Mouse (Mus musculus) gastrocnemius, adult 2 months (tissue): ENCODE data around the gene Krtap5-1. TPM values are rescaled to one million over a fixed set of nuclear protein-coding genes. Genes with fewer than 3 reads are reported as not detected.
"Not testable (repeated sequence)": the region's sequence is repeated elsewhere in the genome, so short reads cannot be mapped to it uniquely, and the experiment has no call there.

ENCODE experiments used
- DNase-seq: peaks from one replicate; pipeline ENCODE4 v3.0.0; 2022
- H3K27ac ChIP-seq: fragments of 200-600 bp; 2 replicates; pipeline ENCODE4 v1.8.1; 2022; ENCODE audit warnings: mild to moderate bottlenecking
- H3K4me3 ChIP-seq: fragments of 200-600 bp; 2 replicates; pipeline ENCODE4 v1.8.1; 2022; ENCODE audit warnings: mild to moderate bottlenecking, moderate library complexity
- CTCF ChIP-seq: fragments of 200-600 bp; IDR thresholded peaks from 2 replicates; pipeline ENCODE4 v1.8.1; 2022; ENCODE audit warnings: antibody characterized with exemption, mild to moderate bottlenecking, moderate library complexity
- intact Hi-C: fragments of 180-260 bp; cut with DNase I; formaldehyde crosslinking; loops from one replicate; pipeline ENCODE4 v1.15.1; 2025
- long read RNA-seq, 2 experiments: library from polyadenylated mRNA; stranded (forward); transcript quantifications; one replicate each; pipeline ENCODE4 v2.0.0; 2021
- total RNA-seq, 2 experiments: library from RNA; stranded (reverse); gene quantifications; 2 replicates each; pipeline ENCODE4 v1.2.3; 2021

Gene Krtap5-1
- not detected for total RNA-seq
- long read RNA-seq, experiment 1: 0 reads
- long read RNA-seq, experiment 2: 0 reads

GRCm38 (mm10) chr7:142297018-142297417 is at the start of gene Krtap5-1:
TSS of gene Krtap5-1 (minus strand) at chr7:142297118.
- intact Hi-C loops, H3K4me3 ChIP-seq, H3K27ac ChIP-seq, DNase-seq: not testable (repeated sequence)

- TF ChIP-seq CTCF: no peak
- DNase-seq: no peak
- Histone ChIP-seq H3K4me3 (no peak overlapping the region), H3K27ac (no peak overlapping the region)
- intact Hi-C loops: no loop called here
Measured at GRCm38 (mm10) chr7:142342247-142342640, 45.3 kb upstream of the Krtap5-1 start.

- H3K27ac ChIP-seq: no peak overlapping the region
- no peak overlapping the region for H3K4me3 ChIP-seq
- DNase-seq: no peak
- TF ChIP-seq CTCF: no peak
- intact Hi-C loops: no loop called here
Measured at GRCm38 (mm10) chr7:142341564-142342246, 44.8 kb upstream of the Krtap5-1 start.

DNA sequence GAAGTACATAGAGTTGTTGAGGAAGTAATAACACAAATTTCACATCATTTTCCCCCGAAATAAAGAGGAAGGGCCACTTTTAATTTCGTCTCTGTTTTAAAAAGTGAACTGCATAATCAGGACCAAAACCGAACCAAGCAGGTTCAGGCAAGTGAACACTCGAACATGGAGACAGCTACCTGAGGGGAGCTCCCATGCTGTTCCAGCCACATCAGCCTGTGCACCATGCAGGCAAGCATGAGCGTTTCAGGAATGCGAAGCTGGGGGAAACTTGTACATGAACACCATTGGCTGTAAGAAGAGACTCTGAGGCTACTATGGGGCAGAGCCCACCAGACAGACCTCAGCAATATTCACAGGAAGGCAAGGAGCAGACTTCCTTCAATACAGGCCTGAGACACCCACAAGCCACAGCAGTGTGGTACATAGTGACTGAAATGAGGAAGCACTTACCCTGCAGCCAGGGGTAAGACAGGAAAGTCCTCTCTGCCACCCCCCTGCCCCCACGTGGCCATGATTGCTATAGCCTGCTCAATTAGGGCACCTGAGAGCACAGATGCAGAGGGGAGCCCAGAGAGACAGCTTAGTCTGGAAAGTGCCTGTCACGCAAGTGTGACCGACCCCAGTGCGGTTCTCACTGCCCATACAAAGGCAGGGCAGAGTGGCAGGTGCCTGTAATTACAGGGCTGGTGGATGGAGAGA is 43.5 kb upstream of the Krtap5-1 start:
- no peak overlapping the region for H3K27ac ChIP-seq
- intact Hi-C loops: no loop called here
- no peak for DNase-seq
- no peak overlapping the region for H3K4me3 ChIP-seq
- no peak for TF ChIP-seq CTCF

DNA sequence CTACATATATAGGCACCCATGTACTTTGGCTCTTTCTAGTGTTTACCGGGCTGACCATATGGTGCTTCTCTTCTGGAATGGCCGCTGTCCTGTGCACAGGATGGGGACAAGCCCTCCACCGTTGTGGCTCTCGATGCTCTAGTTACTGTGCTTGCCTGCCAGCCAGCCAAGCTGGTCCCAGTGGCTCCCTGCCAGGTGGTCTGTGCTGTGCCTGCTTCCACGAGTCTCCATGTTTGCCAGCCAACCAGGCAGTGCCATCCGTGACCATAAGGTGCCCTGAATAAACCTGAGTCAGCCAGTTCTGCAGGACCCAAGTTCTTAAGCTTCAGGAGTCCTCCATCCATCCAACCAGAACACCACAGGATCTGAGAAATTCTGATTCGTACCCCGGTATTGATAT is 38.2 kb upstream of the Krtap5-1 start:
- TF ChIP-seq CTCF: no peak
- DNase-seq: no peak
- intact Hi-C loops: loop anchor here (2.0 kb wide), 1 partner anchor 162 kb away; no protein-coding TSS in a partner anchor
- Histone ChIP-seq H3K27ac (no peak overlapping the region), H3K4me3 (no peak overlapping the region)

DNA sequence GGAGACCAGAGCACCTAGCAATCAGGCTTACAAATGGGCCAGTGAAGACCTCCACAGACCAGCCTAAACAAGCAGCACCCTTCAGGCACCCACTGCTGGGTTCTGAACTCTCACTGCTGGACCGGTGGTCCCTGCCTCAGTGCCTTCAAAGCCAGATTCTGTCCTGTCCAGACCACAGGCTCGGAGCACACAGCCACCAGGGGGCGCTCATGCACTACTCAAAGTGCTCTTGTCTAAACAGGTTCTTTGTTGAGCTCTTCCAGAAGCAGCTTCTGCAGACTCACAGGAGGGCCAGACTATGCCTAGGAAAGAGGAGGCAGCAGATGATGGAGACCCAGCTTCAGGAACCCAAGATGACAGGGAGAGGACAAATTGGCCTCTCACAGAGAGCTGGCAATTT is 37.3 kb upstream of the Krtap5-1 start:
- DNase-seq: peak; percentile 90
- TF ChIP-seq CTCF: peak; percentile 98
- no peak overlapping the region for H3K4me3 ChIP-seq
- intact Hi-C loops: loop anchor here (1.0 to 5.0 kb wide), 3 partner anchors 102 to 248 kb away; no protein-coding TSS in a partner anchor
- H3K27ac ChIP-seq: no peak overlapping the region

DNA sequence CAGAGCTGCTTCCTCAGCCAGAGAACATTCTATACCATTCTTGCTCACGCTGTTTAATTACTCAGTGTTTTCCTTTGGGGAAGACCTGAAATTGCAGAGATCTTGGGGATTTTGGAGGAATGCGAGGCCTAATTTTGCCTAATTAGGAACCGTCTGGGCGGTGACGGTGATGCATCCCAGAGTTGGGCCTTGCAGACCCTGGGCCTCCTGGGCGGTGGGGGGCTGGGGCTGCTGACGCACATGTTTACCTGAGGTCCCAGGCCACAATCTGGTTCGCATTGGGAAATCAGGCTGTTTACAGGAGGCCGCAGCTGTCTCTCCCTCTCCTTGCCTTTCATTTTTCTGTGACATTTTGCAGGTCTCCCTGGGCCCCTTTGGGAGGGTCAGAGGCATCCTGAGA is 35.8 kb upstream of the Krtap5-1 start:
- not testable (repeated sequence) for H3K27ac ChIP-seq, DNase-seq, H3K4me3 ChIP-seq
- intact Hi-C loops: loop anchor here (5.0 kb wide), 1 partner anchor 250 kb away; no protein-coding TSS in a partner anchor

GRCm38 (mm10) chr7:142331281-142331680 is 34.4 kb upstream of the Krtap5-1 start:
- intact Hi-C loops: loop anchor here (5.0 kb wide), 1 partner anchor 251 kb away; no protein-coding TSS in a partner anchor
- H3K27ac ChIP-seq: no peak overlapping the region
- TF ChIP-seq CTCF: no peak
- DNase-seq: no peak
- no peak overlapping the region for H3K4me3 ChIP-seq

DNA sequence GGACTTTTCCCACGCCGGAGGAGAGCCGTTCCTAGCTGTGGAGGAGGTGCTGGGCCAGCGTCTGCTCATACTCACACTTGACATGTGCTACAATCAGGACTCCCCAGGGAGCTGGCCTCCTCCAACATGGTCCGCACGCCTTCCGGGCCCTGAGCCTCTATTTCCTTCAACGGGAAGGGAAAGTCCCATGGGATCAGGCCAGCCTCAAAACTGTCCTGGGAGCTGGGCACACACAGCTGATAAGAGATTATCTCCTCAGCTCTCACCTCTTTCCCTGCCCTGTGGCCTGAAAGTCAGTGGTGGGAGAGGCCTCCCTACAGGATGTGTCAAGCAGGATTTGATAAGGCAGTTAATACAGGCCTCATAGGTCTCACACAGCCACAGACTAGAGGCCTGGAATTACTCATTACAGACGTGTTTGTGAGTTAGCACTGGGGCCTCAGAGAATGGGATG is 33.4 kb upstream of the Krtap5-1 start:
- H3K27ac ChIP-seq: no peak overlapping the region
- DNase-seq: peak; percentile 46
- intact Hi-C loops: loop anchor here (5.0 kb wide), 1 partner anchor 252 kb away; no protein-coding TSS in a partner anchor
- no peak for TF ChIP-seq CTCF
- no peak overlapping the region for H3K4me3 ChIP-seq

DNA sequence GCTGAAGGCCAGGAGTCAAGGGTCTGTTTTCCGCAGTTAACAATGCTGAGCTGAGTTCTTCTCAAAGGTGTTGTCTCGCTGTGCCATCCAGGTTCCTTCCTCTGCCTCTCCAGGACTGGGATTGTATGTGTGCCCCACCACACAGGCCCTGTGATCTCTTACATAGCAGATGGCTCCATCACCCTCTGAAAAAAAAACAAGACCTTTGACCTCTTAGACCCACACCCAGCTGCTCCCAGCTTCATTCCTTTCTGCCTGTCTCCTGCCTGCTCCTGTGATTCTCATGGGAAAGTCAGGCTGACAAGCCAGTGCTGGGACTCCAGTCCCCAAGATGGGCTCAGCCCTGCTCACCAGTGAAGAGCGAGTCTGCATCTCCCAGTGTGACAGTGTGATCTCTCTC is 31.6 kb upstream of the Krtap5-1 start:
- no peak for DNase-seq
- no peak for TF ChIP-seq CTCF
- no peak overlapping the region for H3K4me3 ChIP-seq
- no peak overlapping the region for H3K27ac ChIP-seq
- intact Hi-C loops: no loop called here

DNA sequence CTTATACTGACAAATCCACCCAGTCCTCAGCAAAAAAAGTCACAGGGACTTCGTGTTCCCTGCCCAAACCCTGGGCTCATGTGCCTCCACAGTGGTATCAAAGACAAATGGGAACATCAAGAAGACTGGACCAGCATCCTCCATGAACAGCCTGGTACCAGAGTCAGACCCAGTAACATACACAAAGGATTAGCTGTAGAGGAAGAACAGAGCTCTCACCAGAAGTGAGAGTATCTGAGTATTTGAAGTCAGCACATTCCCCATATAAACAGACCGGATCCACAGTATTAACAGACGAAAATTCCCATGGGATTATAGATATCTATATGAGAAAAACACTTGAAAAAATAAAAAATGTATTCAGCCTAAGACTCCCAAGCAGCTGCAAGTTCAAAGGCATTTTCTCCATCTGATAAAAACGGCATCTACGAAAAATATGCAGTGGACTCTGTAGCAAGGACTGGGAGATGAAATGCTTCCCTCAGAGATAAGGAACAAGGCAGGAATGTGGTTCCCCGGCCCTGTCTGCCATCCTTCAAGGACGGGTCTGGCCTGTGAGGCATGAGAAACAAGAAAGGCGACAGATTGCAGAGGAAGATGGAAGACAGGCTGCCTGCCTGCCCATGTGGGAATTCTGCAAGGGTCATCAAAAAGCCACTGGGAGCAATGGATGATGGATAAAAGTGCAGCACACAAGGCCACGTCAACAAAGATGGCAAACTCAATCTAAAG is 30.0 kb upstream of the Krtap5-1 start:
- Histone ChIP-seq H3K27ac (no peak overlapping the region), H3K4me3 (no peak overlapping the region)
- no peak for TF ChIP-seq CTCF
- no peak for DNase-seq
- intact Hi-C loops: no loop called here

DNA sequence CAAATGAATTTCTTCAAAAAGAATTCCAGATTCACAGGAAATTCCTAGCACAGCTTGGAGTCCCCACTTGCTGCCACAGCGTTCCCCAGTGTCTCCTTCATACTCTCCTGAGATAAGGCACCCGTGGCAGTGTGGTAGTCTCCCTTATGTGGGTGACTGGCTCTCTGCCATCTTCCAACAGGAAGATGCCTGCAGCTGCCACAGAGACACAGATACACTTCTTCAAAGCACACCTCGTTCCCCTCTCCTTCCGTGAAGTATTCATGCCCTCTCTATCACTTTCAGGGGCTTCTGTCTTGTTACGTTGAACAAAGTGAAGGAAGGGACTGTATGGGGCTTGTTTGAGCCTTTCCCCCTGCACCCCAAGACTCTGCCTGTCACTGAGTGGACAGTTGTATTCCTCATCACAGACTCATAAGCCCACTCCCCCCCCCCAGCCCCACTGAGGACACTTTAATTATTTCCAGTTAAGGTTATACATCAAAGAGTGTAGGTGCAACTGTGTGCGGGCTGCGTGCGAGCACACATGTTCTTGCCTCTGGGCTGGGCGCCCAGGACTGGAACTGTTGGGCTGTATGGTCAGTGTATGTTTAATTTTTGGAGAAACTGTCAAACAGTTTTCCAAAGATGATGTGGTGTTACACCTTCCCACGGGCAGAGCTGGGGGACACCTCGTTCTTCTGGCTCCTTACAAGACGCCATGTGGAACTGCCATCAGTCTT is 26.6 kb upstream of the Krtap5-1 start:
- Histone ChIP-seq H3K27ac (no peak overlapping the region), H3K4me3 (no peak overlapping the region)
- intact Hi-C loops: no loop called here
- no peak for TF ChIP-seq CTCF
- no peak for DNase-seq
